Mouse (Mus musculus): ENCODE measurements around the gene Ipo8.

Ipo8 gene

GRCm38 (mm10) chr6:148830748-148831727 is at the start of gene Ipo8:
Ipo8 (minus strand) TSS chr6:148831467.
- DNase-seq (ENCODE audit: low read depth) = peak; percentile 97

GRCm38 (mm10) chr6:148873911-148874310 is 42.6 kb upstream of the Ipo8 start:
- DNase-seq (ENCODE audit: low read depth) = no peak

- no peak for DNase-seq (ENCODE audit: low read depth)
Measured at GRCm38 (mm10) chr6:148845629-148846028, 14.4 kb upstream of the Ipo8 start.

- no peak for DNase-seq (ENCODE audit: low read depth)
Measured at GRCm38 (mm10) chr6:148841760-148842159, 10.5 kb upstream of the Ipo8 start.

- DNase-seq (ENCODE audit: low read depth) = no peak
Measured at GRCm38 (mm10) chr6:148838460-148838859, 7.2 kb upstream of the Ipo8 start.

GRCm38 (mm10) chr6:148831728-148832121 is 458 bp upstream of the Ipo8 start:
- DNase-seq (ENCODE audit: low read depth) = no peak

- no peak for DNase-seq (ENCODE audit: low read depth)
Measured at GRCm38 (mm10) chr6:148830355-148830747, 916 bp downstream of the Ipo8 start.

- DNase-seq (ENCODE audit: low read depth) = no peak
Measured at GRCm38 (mm10) chr6:148826119-148826518, 5.1 kb downstream of the Ipo8 start.

- peak; percentile 55 for DNase-seq (ENCODE audit: low read depth)
Measured at GRCm38 (mm10) chr6:148818624-148819343, 12.5 kb downstream of the Ipo8 start.

GRCm38 (mm10) chr6:148816751-148817150 is 14.5 kb downstream of the Ipo8 start:
- no peak for DNase-seq (ENCODE audit: low read depth)

- peak; percentile 71 for DNase-seq (ENCODE audit: low read depth)
Measured at GRCm38 (mm10) chr6:148811117-148811516, 20.1 kb downstream of the Ipo8 start.

- DNase-seq (ENCODE audit: low read depth) = peak; percentile 5
Measured at GRCm38 (mm10) chr6:148799773-148800172, 31.5 kb downstream of the Ipo8 start.

- DNase-seq (ENCODE audit: low read depth) = no peak
Measured at GRCm38 (mm10) chr6:148795145-148795544, 36.1 kb downstream of the Ipo8 start.

- DNase-seq (ENCODE audit: low read depth) = no peak
Measured at GRCm38 (mm10) chr6:148789010-148789673, 42.1 kb downstream of the Ipo8 start.

- peak; percentile 42 for DNase-seq (ENCODE audit: low read depth)
Measured at GRCm38 (mm10) chr6:148786186-148786585, 45.1 kb downstream of the Ipo8 start.

GRCm38 (mm10) chr6:148784418-148784817 is 46.8 kb downstream of the Ipo8 start:
- no peak for DNase-seq (ENCODE audit: low read depth)

GRCm38 (mm10) chr6:148776236-148776635 is 55.0 kb downstream of the Ipo8 start:
- no peak for DNase-seq (ENCODE audit: low read depth)

GRCm38 (mm10) chr6:148771423-148771822 is 59.8 kb downstream of the Ipo8 start:
- DNase-seq (ENCODE audit: low read depth) = no peak

- DNase-seq (ENCODE audit: low read depth) = no peak
Measured at GRCm38 (mm10) chr6:148768419-148768818, 62.8 kb downstream of the Ipo8 start.

GRCm38 (mm10) chr6:148767228-148767627 is 64.0 kb downstream of the Ipo8 start:
- DNase-seq (ENCODE audit: low read depth) = no peak

- DNase-seq (ENCODE audit: low read depth) = no peak
Measured at GRCm38 (mm10) chr6:148761967-148762712, 69.1 kb downstream of the Ipo8 start.

- DNase-seq (ENCODE audit: low read depth) = no peak
Measured at GRCm38 (mm10) chr6:148761475-148761874, 69.8 kb downstream of the Ipo8 start.
